Mouse (Mus musculus): ENCODE data around the gene Gm5861. TPM values are rescaled to one million over a fixed set of nuclear protein-coding genes. Genes with fewer than 3 reads are reported as not detected.
"Not testable (repeated sequence)": the region's sequence is repeated elsewhere in the genome, so short reads cannot be mapped to it uniquely, and the experiment has no call there.

The Gm5861 gene
- polyA plus RNA-seq (2012; fragmentation: generic; extraction: Trizol): not detected
- long read RNA-seq, experiment 1: 0 reads
- long read RNA-seq, experiment 2: 0 reads

GRCm38 (mm10) chr5:11182772-11183171 lies at the start of gene Gm5861:
TSS of gene Gm5861 (plus strand) at chr5:11183072.
- not testable (repeated sequence) for H3K4me3 ChIP-seq (ENCODE audit: insufficient read depth, poor library complexity, severe bottlenecking); H3ac ChIP-seq (ENCODE audit: control insufficient read depth, insufficient read length, low read depth); H3K79me3 ChIP-seq (ENCODE audit: low read depth); H3K36me3 ChIP-seq (ENCODE audit: control insufficient read depth, insufficient read depth); H3K27me3 ChIP-seq (ENCODE audit: control insufficient read depth, insufficient read depth, insufficient read length); H3K79me2 ChIP-seq (ENCODE audit: control insufficient read depth, insufficient read depth)

- H3K79me2 ChIP-seq (ENCODE audit: control insufficient read depth, insufficient read depth); H3K4me3 ChIP-seq (ENCODE audit: insufficient read depth, poor library complexity, severe bottlenecking); H3K79me3 ChIP-seq (ENCODE audit: low read depth); H3ac ChIP-seq (ENCODE audit: control insufficient read depth, insufficient read length, low read depth); H3K27me3 ChIP-seq (ENCODE audit: control insufficient read depth, insufficient read depth, insufficient read length); H3K36me3 ChIP-seq (ENCODE audit: control insufficient read depth, insufficient read depth): not testable (repeated sequence)
Observed at GRCm38 (mm10) chr5:11138031-11138430, 44.8 kb upstream of the Gm5861 start.

Other genes starting within 250 kb of the Gm5861 start
- gene Gm8871, start 235.3 kb upstream of the Gm5861 start, polyA plus RNA-seq (2012; fragmentation: generic; extraction: Trizol): not detected
- not detected for gene Gm8857, start 235.3 kb upstream of the Gm5861 start, polyA plus RNA-seq (2012; fragmentation: generic; extraction: Trizol)
- gene Gm8879, start 55.4 kb upstream of the Gm5861 start, polyA plus RNA-seq (2012; fragmentation: generic; extraction: Trizol): not detected
- gene Gm8890, start 73.0 kb downstream of the Gm5861 start, polyA plus RNA-seq (2012; fragmentation: generic; extraction: Trizol): not detected
- gene Speer1, start 158.4 kb downstream of the Gm5861 start, polyA plus RNA-seq (2012; fragmentation: generic; extraction: Trizol): not detected
- not detected for gene Gm8897, start 233.3 kb downstream of the Gm5861 start, polyA plus RNA-seq (2012; fragmentation: generic; extraction: Trizol)